Mouse (Mus musculus) adrenal gland, adult (tissue): ENCODE measurements at regions not wholly inside any gene's neighbourhood (a gene's known extent, or its start where the extent isn't known, plus 50 kb on each side); places are given as distances from the start of the nearest gene placed in this dataset.

ENCODE experiments used
- DNase-seq, 2 experiments: peaks; one replicate each; pipeline ENCODE4 v3.0.0; 2022 to 2023; ENCODE audit warnings: low spot score in 1 of 2; ENCODE audit not compliant: inconsistent age in 2 of 2

GRCm38 (mm10) chr6:82860485-82860884 lies 79.1 kb downstream of the Sema4f start:
- peak in 1 of 2 experiments; percentile 44 for DNase-seq

- DNase-seq: no peak
Measured at GRCm38 (mm10) chr6:82856218-82856617, 82.0 kb upstream of the Hk2 start.

- DNase-seq: peak in 1 of 2 experiments; percentile 74
Measured at GRCm38 (mm10) chr6:82855401-82855800, 81.1 kb upstream of the Hk2 start.

- no peak for DNase-seq
Measured at GRCm38 (mm10) chr6:82854780-82855179, 80.5 kb upstream of the Hk2 start.

GRCm38 (mm10) chr6:82854338-82854737 lies 80.1 kb upstream of the Hk2 start:
- DNase-seq: peak; percentile 91 to 94

GRCm38 (mm10) chr6:82853076-82853475 lies 78.8 kb upstream of the Hk2 start:
- DNase-seq: no peak

- no peak for DNase-seq
Measured at GRCm38 (mm10) chr6:82850556-82850955, 76.3 kb upstream of the Hk2 start.

GRCm38 (mm10) chr6:82847598-82847997 lies 73.3 kb upstream of the Hk2 start:
- DNase-seq: no peak

- peak; percentile 39 to 86 for DNase-seq
Measured at GRCm38 (mm10) chr6:82846587-82847150, 72.4 kb upstream of the Hk2 start.

GRCm38 (mm10) chr6:82844432-82844831 lies 70.2 kb upstream of the Hk2 start:
- peak in 1 of 2 experiments; percentile 56 for DNase-seq

- DNase-seq: no peak
Measured at GRCm38 (mm10) chr6:82843881-82844280, 69.6 kb upstream of the Hk2 start.

- DNase-seq: peak in 1 of 2 experiments; percentile 74
Measured at GRCm38 (mm10) chr6:82837246-82837645, 63.0 kb upstream of the Hk2 start.

GRCm38 (mm10) chr6:82835222-82836064 lies 61.2 kb upstream of the Hk2 start:
- DNase-seq: peak in 1 of 2 experiments; percentile 53

- DNase-seq: no peak
Measured at GRCm38 (mm10) chr6:82833867-82834266, 59.6 kb upstream of the Hk2 start.

- no peak for DNase-seq
Measured at GRCm38 (mm10) chr6:82831211-82831610, 57.0 kb upstream of the Hk2 start.

- DNase-seq: no peak
Measured at GRCm38 (mm10) chr6:82824684-82825083, 50.4 kb upstream of the Hk2 start.

GRCm38 (mm10) chr6:82824240-82824639 lies 50.0 kb upstream of the Hk2 start:
- peak in 1 of 2 experiments; percentile 46 for DNase-seq
